Comparison of ENCODE assay signal across 8 mouse cellular contexts in genomic region chr12:17265971-17266672, GRCm38 (mm10). TPM values are rescaled to one million over a fixed set of nuclear protein-coding genes. Genes with fewer than 3 reads are reported as not detected.
A peak's percentile ranks its signal among the peaks of the same experiment; 100 is the strongest.
DNase-seq lines count a peak whose midpoint lies in the region; ATAC-seq and TF ChIP-seq lines count a peak whose summit lies in the region.

Gene Pdia6, plus strand, starts transcription at chr12:17266545.

- 1% methylated on average over 48 of the region's 48 CpGs for WGBS in forebrain, embryonic 13.5 days
- WGBS in large intestine, adult 2 months = 1% methylated on average over 45 of the region's 48 CpGs
- WGBS in liver, postnatal 0 days (ENCODE audit: insufficient replicate concordance) = 1% methylated on average over 37 of the region's 48 CpGs
- 1% methylated on average over 48 of the region's 48 CpGs for WGBS in neural tube, embryonic 14.5 days

- H3K4me1 ChIP-seq in ES-Bruce4 (ENCODE audit: control insufficient read depth, insufficient read depth, low read length) = peaks cover 5% of the 10 kb centered on the region
- peaks cover 37% of the 10 kb centered on the region for H3K4me1 ChIP-seq in forebrain, embryonic 13.5 days
- peaks cover 22% of the 10 kb centered on the region for H3K4me1 ChIP-seq in liver, postnatal 0 days (ENCODE audit: insufficient read depth)
- peaks cover 23% of the 10 kb centered on the region for H3K4me1 ChIP-seq in neural tube, embryonic 14.5 days (ENCODE audit: control insufficient read depth, insufficient read depth, low read length)

- peak within 1 kb of the TSS; percentile 84 for H3K9ac ChIP-seq in ES-Bruce4 (ENCODE audit: low read depth, poor library complexity, severe bottlenecking)
- H3K9ac ChIP-seq in forebrain, embryonic 13.5 days = peak within 1 kb of the TSS; percentile 89
- peak within 1 kb of the TSS; percentile 92 for H3K9ac ChIP-seq in liver, postnatal 0 days (replicated peaks)
- peak within 1 kb of the TSS; percentile 87 for H3K9ac ChIP-seq in neural tube, embryonic 14.5 days (replicated peaks; ENCODE audit: low read depth, low read length)

- peak within 1 kb of the TSS; percentile 82 for H3K4me2 ChIP-seq in forebrain, embryonic 13.5 days
- H3K4me2 ChIP-seq in liver, postnatal 0 days (ENCODE audit: low read depth, low read length) = peak within 1 kb of the TSS; percentile 93
- peak within 1 kb of the TSS; percentile 76 for H3K4me2 ChIP-seq in neural tube, embryonic 14.5 days (ENCODE audit: low read depth, low read length)

- TF ChIP-seq POLR2A in ES-Bruce4 (IDR thresholded peaks at IDR 0.05; ENCODE audit: insufficient read depth, low read length) = peak; percentile 63

- peak; percentile 99 for ATAC-seq in cerebellum, adult (ENCODE audit: insufficient number of reproducible peaks, low FRiP score, low TSS enrichment)
- peak; percentile 99 for ATAC-seq in forebrain, embryonic 13.5 days
- ATAC-seq in liver, postnatal 0 days = peak; percentile 100
- ATAC-seq in neural tube, embryonic 14.5 days (ENCODE audit: low read depth) = peak; percentile 99

- TF ChIP-seq EP300 in ES-Bruce4 (IDR thresholded peaks at IDR 0.05; ENCODE audit: insufficient read depth, low read depth, low read length) = no peak
- no peak for TF ChIP-seq EP300 in liver, postnatal 0 days (IDR thresholded peaks at IDR 0.05; ENCODE audit: low read depth)

- TF ChIP-seq CTCF in ES-Bruce4 (IDR thresholded peaks at IDR 0.05; ENCODE audit: low read depth, low read length) = no peak
- TF ChIP-seq CTCF in liver, postnatal 0 days (IDR thresholded peaks at IDR 0.05; ENCODE audit: low read depth) = no peak

- no peaks in the 10 kb centered on the region for H3K27me3 ChIP-seq in ES-Bruce4 (ENCODE audit: control insufficient read depth, insufficient read depth, low read length, poor library complexity, severe bottlenecking)
- no peaks in the 10 kb centered on the region for H3K27me3 ChIP-seq in forebrain, embryonic 13.5 days
- no peaks in the 10 kb centered on the region for H3K27me3 ChIP-seq in liver, postnatal 0 days (ENCODE audit: insufficient read depth, low read length)
- H3K27me3 ChIP-seq in neural tube, embryonic 14.5 days (ENCODE audit: control insufficient read depth, insufficient read depth, low read length) = no peaks in the 10 kb centered on the region

- peak; percentile 94 to 96 for DNase-seq in heart, postnatal 10 days
- peak; percentile 80 for DNase-seq in large intestine, adult 2 months (ENCODE audit: low read depth, low spot score)
- peak; percentile 94 for DNase-seq in liver, postnatal 0 days
- peak; percentile 94 for DNase-seq in testis, postnatal 10 days (ENCODE audit: low spot score)

- peaks cover 23% of the 10 kb centered on the region for H3K36me3 ChIP-seq in ES-Bruce4 (ENCODE audit: control insufficient read depth, insufficient read depth, low read length, poor library complexity, severe bottlenecking)
- H3K36me3 ChIP-seq in forebrain, embryonic 13.5 days (ENCODE audit: poor library complexity, severe bottlenecking) = peaks cover 21% of the 10 kb centered on the region
- peaks cover 13% of the 10 kb centered on the region for H3K36me3 ChIP-seq in liver, postnatal 0 days (replicated peaks; ENCODE audit: insufficient read depth, low read length)
- H3K36me3 ChIP-seq in neural tube, embryonic 14.5 days (ENCODE audit: control insufficient read depth, insufficient read depth, low read length) = peaks cover 6% of the 10 kb centered on the region; the same call in 1 of the 2 replicates

- intact Hi-C loops in heart, postnatal 10 days (cut with DNase I) = loop anchor here (5.0 kb wide), 1 partner anchor 81 kb away; the partner anchor contains the start of gene Nol10

- no peaks in the 10 kb centered on the region for H3K9me3 ChIP-seq in ES-Bruce4 (replicated peaks; ENCODE audit: control insufficient read depth, insufficient read depth, low read length, poor library complexity, severe bottlenecking)
- H3K9me3 ChIP-seq in forebrain, embryonic 13.5 days (replicated peaks) = no peaks in the 10 kb centered on the region
- no peaks in the 10 kb centered on the region for H3K9me3 ChIP-seq in liver, postnatal 0 days (ENCODE audit: low read length)
- no peaks in the 10 kb centered on the region for H3K9me3 ChIP-seq in neural tube, embryonic 14.5 days (ENCODE audit: control insufficient read depth, low read length)

- no peak within 1 kb of the TSS for H3K27ac ChIP-seq in ES-Bruce4 (ENCODE audit: insufficient read depth, low read length)
- peak within 1 kb of the TSS; percentile 88 for H3K27ac ChIP-seq in forebrain, embryonic 13.5 days
- H3K27ac ChIP-seq in liver, postnatal 0 days (ENCODE audit: low read depth) = peak within 1 kb of the TSS; percentile 76
- H3K27ac ChIP-seq in neural tube, embryonic 14.5 days (ENCODE audit: low read depth, low read length) = peak within 1 kb of the TSS; percentile 78

- H3K4me3 ChIP-seq in ES-Bruce4 (ENCODE audit: low read depth, low read length) = peak within 1 kb of the TSS; percentile 83
- peak within 1 kb of the TSS; percentile 94 for H3K4me3 ChIP-seq in forebrain, embryonic 13.5 days
- peak within 1 kb of the TSS; percentile 95 for H3K4me3 ChIP-seq in liver, postnatal 0 days (ENCODE audit: low read depth, low read length)
- H3K4me3 ChIP-seq in neural tube, embryonic 14.5 days (ENCODE audit: low read depth, low read length) = peak within 1 kb of the TSS; percentile 95

RNA-seq across cellular contexts. Expression of gene Pdia6, which starts in this region (rescaled TPM):
- polyA plus RNA-seq in ES-Bruce4 (2011; ENCODE audit: insufficient read depth, insufficient read length, low read depth, missing spikeins) = 372 and 381 TPM in 2 replicates
- 374 and 387 TPM in 2 replicates for polyA plus RNA-seq in forebrain, embryonic 13.5 days (2015; fragmentation: Nextera tagmentation; extraction: Ambion mirVana)
- total RNA-seq in heart, postnatal 10 days (2021) = 100 to 1,000 TPM in 1 of 2 experiments, 10 to 100 TPM in 1; 99.0 to 122 TPM
- polyA plus RNA-seq in large intestine, adult 2 months (2012; rRNA removed) = 84.1 and 95.1 TPM in 2 replicates
- 133 and 141 TPM in 2 replicates for polyA plus RNA-seq in liver, postnatal 0 days (2015; fragmentation: Nextera tagmentation; extraction: Ambion mirVana)
- 216 and 281 TPM in 2 replicates for polyA plus RNA-seq in neural tube, embryonic 14.5 days (2014; fragmentation: Nextera tagmentation; extraction: Ambion mirVana)
